Mouse (Mus musculus) E14TG2a.4 (cell line): ENCODE results near the gene Ston1.

Source experiments
- CTCF ChIP-seq: conservative IDR thresholded peaks from 2 replicates; pipeline ENCODE4 v1.5.1; 2014; ENCODE audit warnings: low read length
- NANOG ChIP-seq: IDR thresholded peaks from 2 replicates; pipeline ENCODE4 v1.6.1; 2014; ENCODE audit warnings: borderline replicate concordance, low read length, mixed read lengths
- POU5F1 ChIP-seq: IDR thresholded peaks from 2 replicates; pipeline ENCODE4 v1.6.1; 2014; ENCODE audit warnings: low read length, borderline replicate concordance

DNA sequence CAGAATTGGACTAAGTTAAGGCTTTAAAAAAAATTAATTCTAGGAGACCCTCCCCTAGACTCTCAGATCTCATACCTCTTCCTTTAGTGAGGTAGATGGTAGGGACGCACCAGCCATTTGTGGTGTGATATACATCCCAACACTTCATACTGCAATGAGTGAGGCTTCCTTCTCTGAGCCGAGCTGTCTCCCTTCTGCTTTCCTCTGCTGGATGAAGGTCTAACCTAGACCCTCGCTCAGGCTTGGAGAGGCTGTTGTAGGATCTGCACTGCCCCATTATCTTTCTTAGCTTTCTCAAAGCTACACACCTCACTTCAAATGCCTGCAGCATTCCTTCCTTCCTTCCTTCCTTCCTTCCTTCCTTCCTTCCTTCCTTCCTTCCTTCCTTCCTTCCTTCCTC lies 16.2 kb downstream of the Ston1 start:
- TF ChIP-seq CTCF (no peak), NANOG (no peak), POU5F1 (no peak)
